Mouse (Mus musculus) heart, postnatal 36 days (tissue): ENCODE data around the gene Rit1. TPM values are rescaled to one million over a fixed set of nuclear protein-coding genes. Genes with fewer than 3 reads are reported as not detected.

ENCODE experiments used
- total RNA-seq, 2 experiments: library from RNA; stranded (reverse); gene quantifications; 2 replicates each; pipeline ENCODE4 v1.2.3; 2021

Gene Rit1
- total RNA-seq, 2 experiments from 2014 or later = 91.0 to 99.6 TPM

Other genes with a start within 250 kb of the Rit1 start
- gene Lmna, start 206.9 kb upstream of the Rit1 start, total RNA-seq = 100 to 1,000 TPM; 121 to 130 TPM
- gene Mex3a, start 184.4 kb upstream of the Rit1 start, total RNA-seq = under 1 TPM; 0.22 to 0.58 TPM
- gene Rab25, start 168.5 kb upstream of the Rit1 start, total RNA-seq = not detected
- gene Lamtor2, start 163.8 kb upstream of the Rit1 start, total RNA-seq = 10 to 100 TPM; 94.6 to 99.1 TPM
- gene Ubqln4, start 163.1 kb upstream of the Rit1 start, total RNA-seq = 10 to 100 TPM; 65.0 to 75.6 TPM
- gene Ssr2, start 141.0 kb upstream of the Rit1 start, total RNA-seq = 10 to 100 TPM; 70.7 to 73.8 TPM
- 10 to 100 TPM; 42.2 to 51.1 TPM for gene Arhgef2, start 110.9 kb upstream of the Rit1 start, total RNA-seq
- under 1 TPM in 1 of 2 experiments, not detected in 1; 0.22 TPM for gene Rxfp4, start 63.7 kb upstream of the Rit1 start, total RNA-seq
- 10 to 100 TPM; 27.4 to 30.8 TPM for gene Khdc4, start 31.0 kb upstream of the Rit1 start, total RNA-seq
- gene Syt11, start 58.3 kb downstream of the Rit1 start, total RNA-seq = 1 to 10 TPM; 6.2 to 7.0 TPM
- 10 to 100 TPM; 20.6 to 21.0 TPM for gene Gon4l, start 118.4 kb downstream of the Rit1 start, total RNA-seq
- 10 to 100 TPM; 14.1 to 15.7 TPM for gene Msto1, start 197.2 kb downstream of the Rit1 start, total RNA-seq
- 10 to 100 TPM; 37.7 to 39.9 TPM for gene Ash1l, start 233.8 kb downstream of the Rit1 start, total RNA-seq
- gene Dap3, start 234.3 kb downstream of the Rit1 start, total RNA-seq = 100 to 1,000 TPM; 128 to 152 TPM